Mouse (Mus musculus) kidney, embryonic 16.5 days (tissue): ENCODE results near the gene 2700081O15Rik. TPM values are rescaled to one million over a fixed set of nuclear protein-coding genes. Genes with fewer than 3 reads are reported as not detected.
A peak's percentile ranks its signal among the peaks of the same experiment; 100 is the strongest.
"Not testable (repeated sequence)": the region's sequence is repeated elsewhere in the genome, so short reads cannot be mapped to it uniquely, and the experiment has no call there.

Source experiments
- ATAC-seq: fragments of 200-750 bp; cut with Nextera tagmentation; 2 replicates; pipeline ENCODE4 v1.8.0; 2017; ENCODE audit warnings: moderate TSS enrichment; ENCODE audit not compliant: low FRiP score, low TSS enrichment
- H3K27ac ChIP-seq: fragments of 300-500 bp; sonication (generic); 2 replicates; pipeline ENCODE4 v1.5.1; 2014; ENCODE audit warnings: low read length
- H3K27me3 ChIP-seq: fragments of 300-500 bp; sonication (generic); 2 replicates; pipeline ENCODE4 v1.6.1; 2014; ENCODE audit warnings: low read length, control low read depth, mixed read lengths; ENCODE audit not compliant: insufficient read depth
- H3K36me3 ChIP-seq: fragments of 300-500 bp; sonication (generic); 2 replicates; pipeline ENCODE4 v1.6.1; 2014; ENCODE audit warnings: low read length, control low read depth, mixed read lengths; ENCODE audit not compliant: insufficient read depth
- H3K4me1 ChIP-seq: fragments of 300-500 bp; sonication (generic); 2 replicates; pipeline ENCODE4 v1.6.1; 2014; ENCODE audit warnings: low read length, control low read depth, mixed read lengths; ENCODE audit not compliant: insufficient read depth
- H3K4me2 ChIP-seq: fragments of 300-500 bp; sonication (generic); replicated peaks from 2 replicates; pipeline ENCODE4 v1.6.1; 2014; ENCODE audit warnings: low read depth, low read length
- H3K4me3 ChIP-seq: fragments of 300-500 bp; sonication (generic); 2 replicates; pipeline ENCODE4 v1.5.1; 2014; ENCODE audit warnings: mild to moderate bottlenecking, low read length
- H3K9ac ChIP-seq: fragments of 300-500 bp; sonication (generic); replicated peaks from 2 replicates; pipeline ENCODE4 v1.6.1; 2014; ENCODE audit warnings: low read length
- H3K9me3 ChIP-seq: fragments of 300-500 bp; sonication (generic); 2 replicates; pipeline ENCODE4 v1.6.1; 2016; ENCODE audit warnings: low read length, control low read depth
- WGBS: fragments of 180-500 bp; shearing (Covaris S2); extraction: QIAGEN DNeasy Blood & Tissue Kit; methylation state at CpG from one replicate; pipeline ENCODE4 v1.1.7; 2014; 5-methylcytosine and 5-hydroxymethylcytosine counted together
- polyA plus RNA-seq: library from polyadenylated mRNA; unstranded; fragments of >200 nt; fragmentation: Nextera tagmentation; extraction: Ambion mirVana; gene quantifications from 2 replicates; pipeline ENCODE4 v1.2.1, GENCODE M21; 2015

Gene 2700081O15Rik
- polyA plus RNA-seq, 1 experiment from 2014 or later, result 4.8 TPM

- not testable (repeated sequence) for H3K4me2 ChIP-seq, H3K27me3 ChIP-seq, H3K36me3 ChIP-seq, H3K4me3 ChIP-seq, H3K27ac ChIP-seq, H3K9ac ChIP-seq, H3K4me1 ChIP-seq
- 0 out of 2 replicates have a peak, but pooled peaks have one; percentile 35 for ATAC-seq
- peaks cover 17% of the 10 kb centered on the region for H3K9me3 ChIP-seq
- 42% methylated on average over 7 of the region's 10 CpGs for WGBS
Measured at GRCm38 (mm10) chr19:7396867-7397826, 20.3 kb upstream of the 2700081O15Rik start.

- not testable (repeated sequence) for H3K9ac ChIP-seq, H3K36me3 ChIP-seq, H3K4me1 ChIP-seq, H3K4me2 ChIP-seq, H3K27me3 ChIP-seq, H3K4me3 ChIP-seq, H3K27ac ChIP-seq, ATAC-seq
- peaks cover 14% of the 10 kb centered on the region for H3K9me3 ChIP-seq
- WGBS, result 37% methylated on average over 24 of the region's 24 CpGs
Measured at GRCm38 (mm10) chr19:7398898-7399297, 18.5 kb upstream of the 2700081O15Rik start.

GRCm38 (mm10) chr19:7400635-7401034, 16.8 kb upstream of the 2700081O15Rik start:
- no peak overlapping the region for H3K4me3 ChIP-seq
- WGBS, result 68% methylated on average over 11 of the region's 11 CpGs
- H3K27ac ChIP-seq, result 0 out of 2 replicates have a peak overlapping the region, but pooled peaks have one; percentile 12
- no peak for ATAC-seq
- H3K36me3 ChIP-seq, result no peaks in the 10 kb centered on the region
- no peaks in the 10 kb centered on the region for H3K4me1 ChIP-seq
- H3K27me3 ChIP-seq, result peaks cover 2% of the 10 kb centered on the region; the same call in 1 of the 2 replicates
- no peaks in the 10 kb centered on the region for H3K9me3 ChIP-seq
- no peak overlapping the region for H3K4me2 ChIP-seq
- no peak overlapping the region for H3K9ac ChIP-seq

- no peaks in the 10 kb centered on the region for H3K9me3 ChIP-seq
- no peaks in the 10 kb centered on the region for H3K4me1 ChIP-seq
- WGBS, result 67% methylated on average over 9 of the region's 9 CpGs
- ATAC-seq, result no peak
- no peaks in the 10 kb centered on the region for H3K27me3 ChIP-seq
- H3K9ac ChIP-seq, result no peak overlapping the region
- H3K4me3 ChIP-seq, result no peak overlapping the region
- H3K4me2 ChIP-seq, result no peak overlapping the region
- H3K27ac ChIP-seq, result no peak overlapping the region
- H3K36me3 ChIP-seq, result no peaks in the 10 kb centered on the region
Measured at GRCm38 (mm10) chr19:7404623-7405229, 12.7 kb upstream of the 2700081O15Rik start.

GRCm38 (mm10) chr19:7412361-7412760, 5.1 kb upstream of the 2700081O15Rik start:
- H3K36me3 ChIP-seq, result no peaks in the 10 kb centered on the region
- H3K4me2 ChIP-seq, result no peak overlapping the region
- H3K9ac ChIP-seq, result no peak overlapping the region
- 39% methylated on average over 2 of the region's 2 CpGs for WGBS
- no peak overlapping the region for H3K4me3 ChIP-seq
- H3K9me3 ChIP-seq, result no peaks in the 10 kb centered on the region
- H3K27ac ChIP-seq, result no peak overlapping the region
- peaks cover 12% of the 10 kb centered on the region for H3K4me1 ChIP-seq
- H3K27me3 ChIP-seq, result no peaks in the 10 kb centered on the region
- ATAC-seq, result no peak

GRCm38 (mm10) chr19:7415916-7416833, 1.2 kb upstream of the 2700081O15Rik start:
- ATAC-seq, result peak; percentile 11; the same call in 1 of the 2 replicates
- H3K36me3 ChIP-seq, result peaks cover 4% of the 10 kb centered on the region; the same call in 1 of the 2 replicates
- peak overlapping the region; percentile 92 for H3K27ac ChIP-seq
- H3K4me1 ChIP-seq, result peaks cover 37% of the 10 kb centered on the region
- no peaks in the 10 kb centered on the region for H3K9me3 ChIP-seq
- peak overlapping the region; percentile 65 for H3K4me2 ChIP-seq
- peak overlapping the region; percentile 97 for H3K9ac ChIP-seq
- H3K27me3 ChIP-seq, result no peaks in the 10 kb centered on the region
- peak overlapping the region; percentile 82 for H3K4me3 ChIP-seq
- WGBS, result 11% methylated on average over 22 of the region's 22 CpGs

- Histone ChIP-seq H3K4me1 (peaks cover 57% of the 10 kb centered on the region), H3K4me2 (peak overlapping the region; percentile 65), H3K9me3 (no peaks in the 10 kb centered on the region), H3K27ac (peak overlapping the region; percentile 92), H3K4me3 (peak overlapping the region; percentile 82), H3K27me3 (no peaks in the 10 kb centered on the region), H3K9ac (peak overlapping the region; percentile 97), H3K36me3 (peaks cover 14% of the 10 kb centered on the region)
- peak; percentile 69 for ATAC-seq
- WGBS, result under 1% methylated on average over 51 of the region's 59 CpGs
Measured at GRCm38 (mm10) chr19:7417911-7418849, 755 bp downstream of the 2700081O15Rik start.

- peak overlapping the region; percentile 35 for H3K9ac ChIP-seq
- peak overlapping the region; percentile 82 for H3K4me3 ChIP-seq
- no peaks in the 10 kb centered on the region for H3K9me3 ChIP-seq
- peak overlapping the region; percentile 65 for H3K4me2 ChIP-seq
- peaks cover 66% of the 10 kb centered on the region for H3K4me1 ChIP-seq
- WGBS, result 27% methylated on average over 6 of the region's 6 CpGs
- ATAC-seq, result no peak
- no peak overlapping the region for H3K27ac ChIP-seq
- no peaks in the 10 kb centered on the region for H3K27me3 ChIP-seq
- H3K36me3 ChIP-seq, result peaks cover 14% of the 10 kb centered on the region
Measured at GRCm38 (mm10) chr19:7419134-7419533, 1.7 kb downstream of the 2700081O15Rik start.
